In genomic region chr2:162660941-162661386, GRCm38 (mm10) we compare ENCODE assay signal across 8 mouse cellular contexts. TPM values are rescaled to one million over a fixed set of nuclear protein-coding genes. Genes with fewer than 3 reads are reported as not detected.
DNase-seq lines count a peak whose midpoint lies in the region; ATAC-seq and TF ChIP-seq lines count a peak whose summit lies in the region.

Ptprt (minus strand) TSS chr2:162661147.

- under 1% methylated on average over 43 of the region's 73 CpGs for WGBS in heart, postnatal 0 days
- under 1% methylated on average over 56 of the region's 73 CpGs for WGBS in neural tube, embryonic 12.5 days

- H3K9ac ChIP-seq in heart, postnatal 0 days (replicated peaks; ENCODE audit: low read depth, low read length), result no peak within 1 kb of the TSS; the same call in 1 of the 2 replicates
- peak within 1 kb of the TSS; percentile 67 for H3K9ac ChIP-seq in neural tube, embryonic 12.5 days

- ATAC-seq in heart, postnatal 0 days (ENCODE audit: insufficient read depth, low read depth), result 0 out of 2 replicates have a peak, but pooled peaks have one; percentile 17
- peak; percentile 18 for ATAC-seq in frontal cortex, adult (ENCODE audit: low TSS enrichment)
- ATAC-seq in neural tube, embryonic 12.5 days (ENCODE audit: low FRiP score, low read depth), result peak; percentile 49

- no peaks in the 10 kb centered on the region for H3K9me3 ChIP-seq in heart, postnatal 0 days (replicated peaks; ENCODE audit: control insufficient read depth, low read length)
- no peaks in the 10 kb centered on the region for H3K9me3 ChIP-seq in neural tube, embryonic 12.5 days

- TF ChIP-seq CTCF in heart, postnatal 0 days (IDR thresholded peaks at IDR 0.05; ENCODE audit: low read depth), result no peak

- DNase-seq in heart, postnatal 0 days (ENCODE audit: low spot score), result no peak
- no peak for DNase-seq in heart, adult 11 months
- peak; percentile 43 to 73 for DNase-seq in cerebellum, adult 18-20 months
- DNase-seq in left cerebral cortex, postnatal 10 days (ENCODE audit: extremely low spot score in 1 of 2, low spot score in 2 of 2), result peak in 1 of 2 experiments; percentile 71
- DNase-seq in yolk sac, embryonic 10.5 days (ENCODE audit: low spot score), result no peak
- no peak for DNase-seq in gastrocnemius, adult 8-10 months (ENCODE audit: low spot score in 2 of 2)

- H3K4me1 ChIP-seq in heart, postnatal 0 days (ENCODE audit: control insufficient read depth, insufficient read depth), result peaks cover 9% of the 10 kb centered on the region; the same call in 1 of the 2 replicates
- H3K4me1 ChIP-seq in neural tube, embryonic 12.5 days, result peaks cover 31% of the 10 kb centered on the region

- no peak for TF ChIP-seq EP300 in heart, postnatal 0 days (IDR thresholded peaks at IDR 0.05; ENCODE audit: low read depth)

- no peaks in the 10 kb centered on the region for H3K36me3 ChIP-seq in heart, postnatal 0 days (replicated peaks; ENCODE audit: control insufficient read depth, insufficient read depth, low read length)
- H3K36me3 ChIP-seq in neural tube, embryonic 12.5 days, result no peaks in the 10 kb centered on the region

- intact Hi-C loops in left cerebral cortex, postnatal 10 days (cut with DNase I), result loop anchor here (2.0 to 5.0 kb wide), 3 partner anchors 251 to 999 kb away; no protein-coding TSS in a partner anchor

- H3K27me3 ChIP-seq in heart, postnatal 0 days (ENCODE audit: control insufficient read depth, insufficient read depth, low read length), result peaks cover 45% of the 10 kb centered on the region
- peaks cover 42% of the 10 kb centered on the region for H3K27me3 ChIP-seq in neural tube, embryonic 12.5 days (replicated peaks)

- peak within 1 kb of the TSS; percentile 51 for H3K4me3 ChIP-seq in heart, postnatal 0 days (ENCODE audit: low read depth, low read length)
- peak within 1 kb of the TSS; percentile 59 for H3K4me3 ChIP-seq in neural tube, embryonic 12.5 days

- peak within 1 kb of the TSS; percentile 92 for H3K4me2 ChIP-seq in heart, postnatal 0 days (ENCODE audit: low read depth, low read length)
- peak within 1 kb of the TSS; percentile 99 for H3K4me2 ChIP-seq in neural tube, embryonic 12.5 days (replicated peaks)

- H3K27ac ChIP-seq in heart, postnatal 0 days (ENCODE audit: low read depth), result no peak within 1 kb of the TSS
- H3K27ac ChIP-seq in neural tube, embryonic 12.5 days, result no peak within 1 kb of the TSS

RNA-seq across cellular contexts. Expression of gene Ptprt, which starts in this region (rescaled TPM):
- 0.08 and 0.12 TPM in 2 replicates for total RNA-seq in heart, postnatal 0 days (2014; rRNA removed; ENCODE audit: low replicate concordance)
- 0.47 and 0.55 TPM in 2 replicates for polyA plus RNA-seq in heart, postnatal 0 days (2015; fragmentation: Nextera tagmentation; extraction: Ambion mirVana)
- 100 to 1,000 TPM in 1 of 2 experiments, 10 to 100 TPM in 1; 93.5 to 101 TPM for total RNA-seq in left cerebral cortex, postnatal 10 days (2021)
- 2.5 and 3.3 TPM in 2 replicates for polyA plus RNA-seq in neural tube, embryonic 12.5 days (2016; fragmentation: Nextera tagmentation; extraction: Ambion mirVana)
- total RNA-seq in gastrocnemius, adult 8-10 months (2022), result under 1 TPM; 0.07 to 0.51 (median 0.21) TPM

Comparison
In these comparisons a context has a peak if more than half of its experiments do, and no peak if none do; other contexts are left out.
1. RNA of gene Ptprt (total RNA-seq): 93.5 to 101 TPM in left cerebral cortex, postnatal 10 days; 0.07 to 0.51 TPM in gastrocnemius, adult 8-10 months and 0.08 to 0.12 TPM in heart, postnatal 0 days; every median in the first group is over 10 times any median in the second.
2. Peak in ATAC-seq, H3K4me3 ChIP-seq and H3K4me2 ChIP-seq in heart, postnatal 0 days; RNA of the gene not detected or under 1 TPM.
3. DNase-seq: peak in cerebellum, adult 18-20 months (2 of 2); none in heart, postnatal 0 days (single experiment), heart, adult 11 months (single experiment), yolk sac, embryonic 10.5 days (single experiment) and gastrocnemius, adult 8-10 months (0 of 2).
4. Peak in every context shown above with its lines, with median percentiles within 50 percentile points of each other: ATAC-seq.